Mouse (Mus musculus): ENCODE measurements around the gene Dhdh.

- TF ChIP-seq POLR2A (IDR thresholded peaks at IDR 0.05; ENCODE audit: control insufficient read depth, extremely low read depth, insufficient read depth, low read length, poor library complexity), result no peak
- peak; percentile 44; the same call in 1 of the 2 replicates for TF ChIP-seq CTCF (IDR thresholded peaks at IDR 0.05; ENCODE audit: borderline replicate concordance, control insufficient read depth, extremely low read depth, insufficient read depth, low read length, poor library complexity)
These were observed 41.1 kb downstream of the Dhdh start for GRCm38 (mm10) chr7:45447325-45447990.

All from thymus, adult 2 months (tissue).